Mouse (Mus musculus) intestine, embryonic 16.5 days (tissue): ENCODE data around the gene Tmem88b. TPM values are rescaled to one million over a fixed set of nuclear protein-coding genes. Genes with fewer than 3 reads are reported as not detected.
A peak's percentile ranks its signal among the peaks of the same experiment; 100 is the strongest.
"Not testable (repeated sequence)": the region's sequence is repeated elsewhere in the genome, so short reads cannot be mapped to it uniquely, and the experiment has no call there.

Experiments used
- ATAC-seq: fragments of 200-750 bp; cut with Nextera tagmentation; 2 replicates; pipeline ENCODE4 v1.8.0; 2017; ENCODE audit warnings: moderate TSS enrichment, moderate library complexity
- H3K27ac ChIP-seq: fragments of 300-500 bp; sonication (generic); 2 replicates; pipeline ENCODE4 v1.5.1; 2014; ENCODE audit warnings: mild to moderate bottlenecking, low read length
- H3K27me3 ChIP-seq: fragments of 300-500 bp; sonication (generic); replicated peaks from 2 replicates; pipeline ENCODE4 v1.6.1; 2014; ENCODE audit warnings: low read length, control low read depth, mixed read lengths; ENCODE audit not compliant: control insufficient read depth, insufficient read depth
- H3K36me3 ChIP-seq: fragments of 300-500 bp; sonication (generic); 2 replicates; pipeline ENCODE4 v1.6.1; 2014; ENCODE audit warnings: low read length, control low read depth; ENCODE audit not compliant: control insufficient read depth, insufficient read depth
- H3K4me1 ChIP-seq: fragments of 300-500 bp; sonication (generic); 2 replicates; pipeline ENCODE4 v1.6.1; 2014; ENCODE audit warnings: low read length, control low read depth, mixed read lengths; ENCODE audit not compliant: control insufficient read depth, insufficient read depth
- H3K4me2 ChIP-seq: fragments of 300-500 bp; sonication (generic); 2 replicates; pipeline ENCODE4 v1.6.1; 2014; ENCODE audit warnings: low read depth, low read length, control low read depth
- H3K4me3 ChIP-seq: fragments of 300-500 bp; sonication (generic); 2 replicates; pipeline ENCODE4 v1.5.1; 2014; ENCODE audit warnings: mild to moderate bottlenecking, low read length
- H3K9ac ChIP-seq: fragments of 300-500 bp; sonication (generic); 2 replicates; pipeline ENCODE4 v1.6.1; 2014; ENCODE audit warnings: low read depth, low read length
- H3K9me3 ChIP-seq: fragments of 300-500 bp; sonication (generic); 2 replicates; pipeline ENCODE4 v1.6.1; 2016; ENCODE audit warnings: low read length, control low read depth; ENCODE audit not compliant: control insufficient read depth
- WGBS: fragments of 180-500 bp; shearing (Covaris S2); extraction: QIAGEN DNeasy Blood & Tissue Kit; methylation state at CpG from one replicate; pipeline ENCODE4 v1.1.7; 2014; 5-methylcytosine and 5-hydroxymethylcytosine counted together
- polyA plus RNA-seq: library from polyadenylated mRNA; unstranded; fragments of >200 nt; fragmentation: Nextera tagmentation; extraction: Ambion mirVana; gene quantifications from 2 replicates; pipeline ENCODE4 v1.2.1, GENCODE M21; 2015

Gene Tmem88b
- polyA plus RNA-seq, 1 experiment from 2014 or later = 0.89 TPM

GRCm38 (mm10) chr4:155757011-155757410, 28.7 kb downstream of the Tmem88b start:
- H3K9me3 ChIP-seq = no peaks in the 10 kb centered on the region
- no peak overlapping the region for H3K4me3 ChIP-seq
- H3K4me1 ChIP-seq = peaks cover 9% of the 10 kb centered on the region
- peaks cover 17% of the 10 kb centered on the region for H3K36me3 ChIP-seq
- H3K27ac ChIP-seq = no peak overlapping the region
- no peaks in the 10 kb centered on the region for H3K27me3 ChIP-seq
- no peak overlapping the region for H3K4me2 ChIP-seq
- ATAC-seq = no peak
- WGBS = 90% methylated on average over 12 of the region's 12 CpGs
- H3K9ac ChIP-seq = no peak overlapping the region

- H3K36me3 ChIP-seq = peaks cover 36% of the 10 kb centered on the region
- no peak overlapping the region for H3K4me2 ChIP-seq
- no peaks in the 10 kb centered on the region for H3K27me3 ChIP-seq
- H3K4me1 ChIP-seq = no peaks in the 10 kb centered on the region
- H3K9me3 ChIP-seq = no peaks in the 10 kb centered on the region
- ATAC-seq = no peak
- WGBS = 90% methylated on average over 17 of the region's 17 CpGs
- H3K4me3 ChIP-seq = no peak overlapping the region
- H3K27ac ChIP-seq = no peak overlapping the region
- H3K9ac ChIP-seq = no peak overlapping the region
Observed at GRCm38 (mm10) chr4:155746575-155747490, 38.8 kb downstream of the Tmem88b start.

GRCm38 (mm10) chr4:155746036-155746548, 39.6 kb downstream of the Tmem88b start:
- no peak overlapping the region for H3K27ac ChIP-seq
- H3K4me1 ChIP-seq = no peaks in the 10 kb centered on the region
- H3K4me2 ChIP-seq = no peak overlapping the region
- ATAC-seq = no peak
- no peaks in the 10 kb centered on the region for H3K9me3 ChIP-seq
- no peak overlapping the region for H3K9ac ChIP-seq
- H3K36me3 ChIP-seq = peaks cover 36% of the 10 kb centered on the region
- no peaks in the 10 kb centered on the region for H3K27me3 ChIP-seq
- no peak overlapping the region for H3K4me3 ChIP-seq
- WGBS = 86% methylated on average over 8 of the region's 8 CpGs

- Histone ChIP-seq H3K4me1 (no peaks in the 10 kb centered on the region), H3K9ac (no peak overlapping the region), H3K36me3 (peaks cover 32% of the 10 kb centered on the region), H3K27ac (no peak overlapping the region), H3K4me2 (no peak overlapping the region), H3K4me3 (no peak overlapping the region), H3K9me3 (no peaks in the 10 kb centered on the region), H3K27me3 (no peaks in the 10 kb centered on the region)
- WGBS = 96% methylated on average over 5 of the region's 5 CpGs
- no peak for ATAC-seq
Observed at GRCm38 (mm10) chr4:155745136-155745535, 40.5 kb downstream of the Tmem88b start.

GRCm38 (mm10) chr4:155744474-155744873, 41.2 kb downstream of the Tmem88b start:
- Histone ChIP-seq H3K9me3 (no peaks in the 10 kb centered on the region), H3K4me3 (no peak overlapping the region), H3K27me3 (no peaks in the 10 kb centered on the region), H3K4me1 (no peaks in the 10 kb centered on the region), H3K36me3 (peaks cover 26% of the 10 kb centered on the region), H3K4me2 (no peak overlapping the region), H3K9ac (no peak overlapping the region), H3K27ac (no peak overlapping the region)
- 90% methylated on average over 8 of the region's 8 CpGs for WGBS
- no peak for ATAC-seq

- Histone ChIP-seq H3K9me3 (no peaks in the 10 kb centered on the region), H3K27ac (no peak overlapping the region), H3K4me3 (no peak overlapping the region), H3K4me1 (no peaks in the 10 kb centered on the region), H3K9ac (no peak overlapping the region), H3K4me2 (no peak overlapping the region), H3K36me3 (peaks cover 14% of the 10 kb centered on the region), H3K27me3 (no peaks in the 10 kb centered on the region)
- no peak for ATAC-seq
- WGBS = 94% methylated on average over 5 of the region's 5 CpGs
Observed at GRCm38 (mm10) chr4:155742684-155743083, 43.0 kb downstream of the Tmem88b start.

GRCm38 (mm10) chr4:155740681-155741080, 45.0 kb downstream of the Tmem88b start:
- H3K4me3 ChIP-seq, H3K9ac ChIP-seq, H3K27ac ChIP-seq, H3K27me3 ChIP-seq, H3K36me3 ChIP-seq, H3K9me3 ChIP-seq, H3K4me1 ChIP-seq, ATAC-seq, H3K4me2 ChIP-seq: not testable (repeated sequence)
- WGBS = 90% methylated on average over 10 of the region's 10 CpGs

GRCm38 (mm10) chr4:155739741-155740636, 45.7 kb downstream of the Tmem88b start:
- peak; percentile 24; the same call in 1 of the 2 replicates for ATAC-seq
- Histone ChIP-seq H3K9me3 (no peaks in the 10 kb centered on the region), H3K27me3 (no peaks in the 10 kb centered on the region), H3K4me1 (peaks cover 9% of the 10 kb centered on the region), H3K27ac (no peak overlapping the region), H3K4me3 (no peak overlapping the region), H3K4me2 (no peak overlapping the region), H3K9ac (no peak overlapping the region), H3K36me3 (peaks cover 8% of the 10 kb centered on the region)
- WGBS = 81% methylated on average over 37 of the region's 37 CpGs

GRCm38 (mm10) chr4:155739152-155739551, 46.5 kb downstream of the Tmem88b start:
- Histone ChIP-seq H3K27me3 (no peaks in the 10 kb centered on the region), H3K4me2 (no peak overlapping the region), H3K9ac (no peak overlapping the region), H3K9me3 (no peaks in the 10 kb centered on the region), H3K4me3 (no peak overlapping the region), H3K4me1 (peaks cover 11% of the 10 kb centered on the region), H3K36me3 (peaks cover 5% of the 10 kb centered on the region; the same call in 1 of the 2 replicates), H3K27ac (no peak overlapping the region)
- ATAC-seq = no peak
- 83% methylated on average over 6 of the region's 6 CpGs for WGBS
